Mouse (Mus musculus) thymus, adult 2 months (tissue): ENCODE measurements around the gene Col8a2. TPM values are rescaled to one million over a fixed set of nuclear protein-coding genes. Genes with fewer than 3 reads are reported as not detected.
A peak's percentile ranks its signal among the peaks of the same experiment; 100 is the strongest.

Source experiments
- DNase-seq: peaks from one replicate; pipeline ENCODE4 v3.0.0; 2021
- H3K27ac ChIP-seq: fragments of 200-500 bp; 2 replicates; pipeline ENCODE4 v1.5.1; 2012; ENCODE audit warnings: low read length, control low read depth; ENCODE audit not compliant: control insufficient read depth, insufficient read depth
- H3K27me3 ChIP-seq: fragments of 200-500 bp; 2 replicates; pipeline ENCODE4 v1.6.1; 2012; ENCODE audit warnings: mild to moderate bottlenecking, low read length, moderate library complexity, mixed read lengths; ENCODE audit not compliant: control insufficient read depth, insufficient read depth
- H3K36me3 ChIP-seq: fragments of 200-500 bp; 2 replicates; pipeline ENCODE4 v1.6.1; 2012; ENCODE audit warnings: mild to moderate bottlenecking, low read length, moderate library complexity; ENCODE audit not compliant: control insufficient read depth, insufficient read depth
- H3K4me1 ChIP-seq: fragments of 200-500 bp; replicated peaks from 2 replicates; pipeline ENCODE4 v1.6.1; 2012; ENCODE audit warnings: low read length; ENCODE audit not compliant: control insufficient read depth, insufficient read depth
- H3K4me3 ChIP-seq: fragments of 200-500 bp; 2 replicates; pipeline ENCODE4 v1.5.1; 2012; ENCODE audit warnings: mild to moderate bottlenecking, low read length, control low read depth, moderate library complexity; ENCODE audit not compliant: control insufficient read depth, insufficient read depth
- CTCF ChIP-seq: fragments of 200-500 bp; IDR thresholded peaks from 2 replicates; pipeline ENCODE4 v1.5.1; 2012; ENCODE audit warnings: mild to moderate bottlenecking, control low read depth, low read length, moderate library complexity, borderline replicate concordance; ENCODE audit not compliant: control insufficient read depth, poor library complexity, insufficient read depth; ENCODE audit errors: extremely low read depth
- POLR2A ChIP-seq: fragments of 200-500 bp; IDR thresholded peaks from 2 replicates; pipeline ENCODE4 v1.6.1; 2012; ENCODE audit warnings: mild to moderate bottlenecking, low read length, control low read depth, moderate library complexity; ENCODE audit not compliant: control insufficient read depth, poor library complexity, insufficient read depth; ENCODE audit errors: extremely low read depth
- WGBS: fragments of 180-500 bp; shearing (Covaris S2); methylation state at CpG from one replicate; pipeline ENCODE4 v1.1.7; 2018; 5-methylcytosine and 5-hydroxymethylcytosine counted together
- polyA plus RNA-seq: library from polyadenylated mRNA; depleted of rRNA; stranded (reverse); fragments of >200 nt; gene quantifications from 2 replicates; pipeline ENCODE4 v1.2.3, GENCODE M21; 2012

Gene Col8a2
- polyA plus RNA-seq, 1 experiment: 0.35 TPM

DNA sequence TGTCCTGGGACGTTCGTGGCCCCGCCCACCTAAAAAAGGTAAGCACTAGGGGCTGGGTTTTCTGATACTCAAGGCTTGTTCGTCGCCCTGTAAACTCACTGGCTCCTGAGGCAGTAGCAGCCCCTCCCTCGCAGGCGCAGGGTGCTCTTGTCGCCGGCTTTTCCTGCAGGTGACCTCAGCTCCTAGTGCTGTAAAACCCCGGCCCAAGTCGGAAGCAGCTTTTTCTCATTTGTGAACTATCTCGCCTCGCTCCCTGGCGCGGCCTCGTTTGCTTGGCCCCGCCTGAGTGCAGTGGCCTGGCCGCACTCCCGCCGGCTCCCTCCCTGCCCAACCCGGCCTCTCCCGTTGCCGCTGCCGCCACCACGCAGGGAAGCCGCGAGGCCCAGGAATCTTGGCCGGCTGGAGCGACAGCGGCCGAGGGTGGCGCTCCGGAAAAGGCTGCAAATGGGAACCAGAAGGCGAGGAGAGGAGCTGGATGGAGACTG, 10.1 kb downstream of the Col8a2 start:
- Histone ChIP-seq H3K4me1 (peaks cover 20% of the 10 kb centered on the region), H3K4me3 (peak overlapping the region; percentile 3), H3K27me3 (peaks cover 10% of the 10 kb centered on the region), H3K36me3 (no peaks in the 10 kb centered on the region), H3K27ac (no peak overlapping the region)
- no peak for DNase-seq
- 2% methylated on average over 34 of the region's 34 CpGs for WGBS
- TF ChIP-seq CTCF (no peak), POLR2A (no peak)

DNA sequence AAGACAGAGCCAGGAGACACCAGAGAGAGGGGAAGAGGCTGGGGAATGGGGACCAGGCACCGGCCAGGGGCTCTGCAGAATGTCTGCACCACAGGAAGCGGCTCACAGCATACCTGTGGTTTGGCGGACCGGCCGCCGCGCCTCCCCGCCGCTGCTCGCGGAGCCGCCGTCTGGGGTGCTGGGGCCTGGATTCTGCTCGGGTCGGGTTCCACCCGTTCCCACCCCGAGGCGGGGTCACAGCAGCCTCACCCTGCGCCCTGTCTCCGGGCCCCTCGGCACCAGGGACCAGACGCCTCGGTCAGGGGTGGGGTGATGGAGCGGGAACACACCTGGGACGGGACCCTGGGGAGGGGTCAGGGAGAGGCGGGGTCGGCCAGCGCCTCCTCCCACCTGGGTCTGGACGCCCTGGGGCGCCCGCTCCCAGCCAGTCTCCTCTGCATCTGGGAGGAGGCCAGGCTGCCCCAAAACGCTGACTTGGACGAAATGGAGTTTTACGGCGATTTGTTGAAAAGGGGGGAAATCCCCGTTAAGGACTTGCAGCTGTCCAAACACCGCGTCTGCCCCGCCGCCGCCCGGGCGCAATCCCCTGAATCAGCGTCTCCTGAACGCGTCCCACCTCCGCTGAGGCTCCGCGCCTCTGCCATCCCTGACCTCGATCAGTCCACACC, 14.5 kb downstream of the Col8a2 start:
- no peaks in the 10 kb centered on the region for H3K36me3 ChIP-seq
- no peak overlapping the region for H3K27ac ChIP-seq
- no peak for DNase-seq
- no peak overlapping the region; the same call in 1 of the 2 replicates for H3K4me3 ChIP-seq
- 2% methylated on average over 50 of the region's 50 CpGs for WGBS
- H3K27me3 ChIP-seq: peaks cover 15% of the 10 kb centered on the region
- H3K4me1 ChIP-seq: peaks cover 20% of the 10 kb centered on the region
- TF ChIP-seq POLR2A (no peak), CTCF (no peak)

DNA sequence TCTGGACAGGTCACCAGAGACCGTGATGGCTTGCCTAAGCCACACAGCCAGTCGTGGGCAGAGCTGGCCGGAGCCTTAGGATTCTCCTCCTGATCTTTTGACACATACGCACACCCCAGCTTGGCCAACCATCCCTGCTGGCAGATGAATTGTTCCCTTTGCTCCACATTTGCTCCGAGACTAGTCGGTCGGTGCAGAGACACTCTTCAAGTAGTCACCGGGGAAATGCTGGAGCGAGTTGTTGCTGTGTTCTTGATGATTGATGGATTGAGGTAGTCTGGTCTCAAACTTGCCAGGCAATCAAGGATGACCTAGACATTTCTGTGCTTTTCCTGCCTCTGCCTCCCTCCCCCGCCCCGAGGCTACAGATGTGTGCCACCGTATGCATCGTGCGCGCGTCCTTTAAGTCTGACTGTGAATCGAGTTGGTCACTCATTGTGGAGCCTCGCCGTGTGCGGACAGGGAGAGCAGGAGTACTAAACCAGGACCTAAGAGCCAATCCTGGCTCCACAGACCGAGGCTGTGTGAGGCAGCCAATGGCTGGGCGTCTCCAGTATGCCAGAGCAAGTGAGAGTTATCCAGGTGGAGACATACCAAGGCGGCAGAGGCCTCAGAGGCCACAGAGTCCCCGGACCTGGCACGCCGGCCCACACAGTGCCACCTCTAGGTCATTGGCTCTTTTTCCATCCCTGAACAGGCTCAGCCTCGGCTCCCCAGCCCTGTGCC, 15.2 kb downstream of the Col8a2 start:
- peaks cover 15% of the 10 kb centered on the region for H3K27me3 ChIP-seq
- H3K27ac ChIP-seq: no peak overlapping the region
- peaks cover 15% of the 10 kb centered on the region for H3K4me1 ChIP-seq
- no peak overlapping the region for H3K4me3 ChIP-seq
- TF ChIP-seq CTCF (no peak), POLR2A (no peak)
- no peak for DNase-seq
- 25% methylated on average over 27 of the region's 27 CpGs for WGBS
- no peaks in the 10 kb centered on the region for H3K36me3 ChIP-seq

DNA sequence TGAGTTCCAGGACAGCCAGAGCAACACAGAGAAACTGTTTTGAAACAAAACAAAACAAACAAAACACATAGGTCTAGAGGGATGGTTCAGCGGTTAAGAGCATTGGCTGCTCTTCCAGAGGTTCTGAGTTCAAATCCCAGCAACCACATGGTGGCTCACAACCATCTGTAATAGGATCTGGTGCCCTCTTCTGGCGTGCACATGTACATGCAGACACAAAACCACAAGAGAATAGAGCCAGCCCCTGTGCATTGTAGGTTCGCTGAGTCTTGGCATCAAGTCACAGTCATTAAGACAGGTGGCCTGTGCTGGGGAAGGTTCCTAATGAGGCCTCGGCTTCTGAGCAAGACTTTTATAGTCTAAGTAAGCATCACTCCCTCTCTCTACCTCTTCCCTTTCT, 17.3 kb downstream of the Col8a2 start:
- 64% methylated on average over 4 of the region's 4 CpGs for WGBS
- peaks cover 11% of the 10 kb centered on the region for H3K4me1 ChIP-seq
- TF ChIP-seq CTCF (no peak), POLR2A (no peak)
- DNase-seq: no peak
- H3K27me3 ChIP-seq: peaks cover 11% of the 10 kb centered on the region
- no peak overlapping the region for H3K27ac ChIP-seq
- no peaks in the 10 kb centered on the region for H3K36me3 ChIP-seq
- no peak overlapping the region for H3K4me3 ChIP-seq

DNA sequence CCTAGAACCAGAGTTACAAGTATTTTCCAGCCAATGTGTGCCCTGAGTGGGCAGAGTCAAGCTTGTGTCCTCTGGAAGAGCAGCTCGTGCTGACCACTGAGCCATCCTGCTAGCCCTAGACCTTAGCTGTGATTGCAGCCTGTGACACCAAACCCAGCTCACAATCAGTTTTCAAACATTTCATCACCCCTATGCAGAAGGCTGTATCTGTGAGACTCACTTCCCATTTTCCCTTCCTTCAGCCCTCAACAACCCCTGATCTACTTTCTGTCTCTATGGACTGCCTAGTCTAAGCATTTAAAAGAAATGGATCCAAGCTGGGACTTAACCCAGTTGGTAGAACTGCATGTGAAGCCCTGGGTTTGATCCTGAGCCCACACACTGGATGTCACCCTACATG, 18.8 kb downstream of the Col8a2 start:
- Histone ChIP-seq H3K27ac (no peak overlapping the region), H3K4me3 (no peak overlapping the region)
- TF ChIP-seq POLR2A (no peak), CTCF (no peak)

DNA sequence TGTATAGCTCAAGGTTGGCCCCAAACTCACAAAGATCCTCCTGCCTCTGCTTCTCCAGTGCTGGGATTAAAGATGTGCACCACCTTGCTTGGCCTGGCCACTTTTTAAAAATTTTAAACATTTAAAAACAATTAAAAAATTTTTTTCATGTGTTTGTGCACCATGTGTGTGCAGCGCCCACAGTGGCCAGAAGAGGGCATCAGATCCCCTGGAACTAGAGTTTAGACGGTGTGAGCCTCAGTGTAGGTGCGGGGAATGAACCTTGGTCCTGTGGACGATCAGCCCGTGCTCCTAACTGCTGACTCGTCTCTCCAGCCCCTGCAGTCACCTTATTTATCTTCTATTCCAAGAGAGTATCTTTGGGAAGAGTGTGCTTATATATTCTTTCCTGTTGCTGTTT, 19.5 kb downstream of the Col8a2 start:
- H3K4me3 ChIP-seq: no peak overlapping the region
- H3K27ac ChIP-seq: no peak overlapping the region
- no peaks in the 10 kb centered on the region for H3K36me3 ChIP-seq
- peaks cover 5% of the 10 kb centered on the region for H3K4me1 ChIP-seq
- no peak for DNase-seq
- 94% methylated on average over 6 of the region's 6 CpGs for WGBS
- TF ChIP-seq CTCF (0 out of 2 replicates have a peak, but pooled peaks have one; percentile 19), POLR2A (no peak)
- H3K27me3 ChIP-seq: peaks cover 9% of the 10 kb centered on the region

More for the DNA sequence above, 18.8 kb downstream of the Col8a2 start:
- 88% methylated on average over 1 of the region's 1 CpGs for WGBS
- peaks cover 11% of the 10 kb centered on the region for H3K27me3 ChIP-seq
- no peak for DNase-seq
- H3K36me3 ChIP-seq: no peaks in the 10 kb centered on the region
- H3K4me1 ChIP-seq: peaks cover 11% of the 10 kb centered on the region
